Mouse (Mus musculus): ENCODE data around the gene Vamp5. TPM values are rescaled to one million over a fixed set of nuclear protein-coding genes. Genes with fewer than 3 reads are reported as not detected.
A peak's percentile ranks its signal among the peaks of the same experiment; 100 is the strongest.

The Vamp5 gene
- polyA plus RNA-seq, 1 experiment: 24.0 TPM

DNA sequence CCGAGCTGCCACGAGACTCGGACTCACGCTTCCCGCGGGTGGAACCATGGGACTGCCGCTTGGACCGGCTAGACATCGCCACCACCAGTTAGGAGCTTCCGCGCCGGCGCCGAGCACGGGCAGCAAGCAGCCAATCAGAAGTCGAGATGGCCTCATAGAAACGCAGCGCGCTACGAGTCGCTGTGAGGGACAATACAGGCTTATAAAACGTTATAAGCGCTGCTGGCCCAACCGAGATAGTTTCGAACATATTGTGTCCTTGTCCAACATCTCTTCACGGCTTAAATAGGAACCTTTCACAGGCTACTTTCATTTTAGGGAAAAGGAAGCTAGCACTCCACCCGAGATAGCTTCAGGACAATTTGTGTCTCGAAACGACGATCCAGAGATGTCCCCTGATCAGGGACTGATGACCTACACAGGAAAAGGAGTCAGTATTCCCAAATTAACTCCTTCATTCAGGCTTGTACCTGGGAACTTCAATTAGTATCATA, 35.1 kb downstream of the Vamp5 start, which contains the start of gene Usp39:
Gene Usp39, minus strand, starts transcription at position 111 of the 494 bp plus-strand sequence.
- under 1% methylated on average over 30 of the region's 30 CpGs for WGBS

GRCm38 (mm10) chr6:72344396-72345073, 35.7 kb downstream of the Vamp5 start:
- H3K27ac ChIP-seq (ENCODE audit: control insufficient read depth, insufficient read depth, low read length): no peak overlapping the region
- peaks cover 8% of the 10 kb centered on the region for H3K36me3 ChIP-seq (ENCODE audit: control insufficient read depth, insufficient read depth, low read length)
- peaks cover 4% of the 10 kb centered on the region for H3K4me1 ChIP-seq (replicated peaks; ENCODE audit: control insufficient read depth, insufficient read depth, low read length)
- TF ChIP-seq POLR2A (IDR thresholded peaks at IDR 0.05; ENCODE audit: control insufficient read depth, extremely low read depth, insufficient read depth, low read length, poor library complexity): no peak
- TF ChIP-seq CTCF (IDR thresholded peaks at IDR 0.05; ENCODE audit: borderline replicate concordance, control insufficient read depth, extremely low read depth, insufficient read depth, low read length, poor library complexity): no peak
- no peak for DNase-seq
- WGBS: under 1% methylated on average over 42 of the region's 42 CpGs
- H3K4me3 ChIP-seq (ENCODE audit: control insufficient read depth, insufficient read depth, low read length): peak overlapping the region; percentile 73
- H3K27me3 ChIP-seq (ENCODE audit: control insufficient read depth, insufficient read depth, low read length): no peaks in the 10 kb centered on the region

More for the DNA sequence above, 35.1 kb downstream of the Vamp5 start, which contains the start of gene Usp39:
- peaks cover 9% of the 10 kb centered on the region for H3K36me3 ChIP-seq (ENCODE audit: control insufficient read depth, insufficient read depth, low read length)
- H3K27me3 ChIP-seq (ENCODE audit: control insufficient read depth, insufficient read depth, low read length): no peaks in the 10 kb centered on the region
- peak within 1 kb of the TSS; percentile 73 for H3K4me3 ChIP-seq (ENCODE audit: control insufficient read depth, insufficient read depth, low read length)
- H3K27ac ChIP-seq (ENCODE audit: control insufficient read depth, insufficient read depth, low read length): no peak within 1 kb of the TSS
- peak; percentile 93 for DNase-seq
- H3K4me1 ChIP-seq (replicated peaks; ENCODE audit: control insufficient read depth, insufficient read depth, low read length): peaks cover 4% of the 10 kb centered on the region
- TF ChIP-seq CTCF (IDR thresholded peaks at IDR 0.05; ENCODE audit: borderline replicate concordance, control insufficient read depth, extremely low read depth, insufficient read depth, low read length, poor library complexity) (no peak), POLR2A (IDR thresholded peaks at IDR 0.05; ENCODE audit: control insufficient read depth, extremely low read depth, insufficient read depth, low read length, poor library complexity) (peak; percentile 51; the same call in 1 of the 2 replicates)

DNA sequence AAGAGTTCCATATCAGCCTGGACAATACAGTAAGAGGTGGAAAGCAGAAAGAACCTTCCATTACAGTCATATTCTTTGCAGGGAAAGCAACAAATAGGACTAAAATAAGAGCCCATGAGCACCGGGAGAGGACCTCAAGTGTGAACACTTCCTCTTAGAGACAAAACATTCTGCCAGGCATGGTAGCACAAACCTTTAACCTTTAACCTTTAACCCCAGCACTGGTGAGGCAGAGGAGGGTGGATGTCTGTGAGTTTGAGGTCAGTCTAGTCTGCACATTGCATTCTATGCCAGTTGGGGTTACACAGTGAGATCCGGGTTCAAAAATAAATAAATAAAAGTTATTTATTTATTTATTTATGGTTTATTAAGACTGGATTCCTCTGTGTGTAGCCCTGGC, 39.8 kb downstream of the Vamp5 start:
- DNase-seq: no peak
- WGBS: 87% methylated on average over 2 of the region's 2 CpGs
- Histone ChIP-seq H3K27ac (ENCODE audit: control insufficient read depth, insufficient read depth, low read length) (no peak overlapping the region), H3K4me1 (replicated peaks; ENCODE audit: control insufficient read depth, insufficient read depth, low read length) (no peaks in the 10 kb centered on the region; the same call in 1 of the 2 replicates), H3K4me3 (ENCODE audit: control insufficient read depth, insufficient read depth, low read length) (no peak overlapping the region), H3K36me3 (ENCODE audit: control insufficient read depth, insufficient read depth, low read length) (peaks cover 42% of the 10 kb centered on the region), H3K27me3 (ENCODE audit: control insufficient read depth, insufficient read depth, low read length) (no peaks in the 10 kb centered on the region)
- TF ChIP-seq CTCF (IDR thresholded peaks at IDR 0.05; ENCODE audit: borderline replicate concordance, control insufficient read depth, extremely low read depth, insufficient read depth, low read length, poor library complexity) (no peak), POLR2A (IDR thresholded peaks at IDR 0.05; ENCODE audit: control insufficient read depth, extremely low read depth, insufficient read depth, low read length, poor library complexity) (no peak)

DNA sequence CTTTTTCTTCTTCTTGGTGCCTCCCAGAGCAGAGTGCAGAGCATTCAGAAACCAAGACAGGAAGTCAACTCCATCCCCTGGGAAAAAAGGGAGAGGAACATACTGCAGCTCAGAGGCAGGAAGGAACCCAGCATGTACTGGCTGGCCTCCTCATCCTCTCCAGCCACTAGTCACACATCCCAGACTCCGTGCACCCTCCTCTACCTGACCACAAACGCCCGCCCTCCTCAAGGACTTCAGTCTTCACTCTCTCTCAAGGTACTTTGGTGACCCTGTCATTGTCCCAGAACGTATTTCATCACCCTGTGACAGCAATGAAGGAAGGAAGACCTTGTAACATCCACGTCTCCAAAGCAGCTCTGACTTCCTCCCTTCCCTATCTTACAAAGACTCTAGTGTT, 47.2 kb downstream of the Vamp5 start:
- WGBS: 96% methylated on average over 5 of the region's 5 CpGs
- H3K27ac ChIP-seq (ENCODE audit: control insufficient read depth, insufficient read depth, low read length): no peak overlapping the region

GRCm38 (mm10) chr6:72330133-72330532, 50.1 kb downstream of the Vamp5 start:
- Histone ChIP-seq H3K27ac (ENCODE audit: control insufficient read depth, insufficient read depth, low read length) (no peak overlapping the region), H3K4me1 (replicated peaks; ENCODE audit: control insufficient read depth, insufficient read depth, low read length) (no peaks in the 10 kb centered on the region), H3K4me3 (ENCODE audit: control insufficient read depth, insufficient read depth, low read length) (no peak overlapping the region), H3K27me3 (ENCODE audit: control insufficient read depth, insufficient read depth, low read length) (no peaks in the 10 kb centered on the region), H3K36me3 (ENCODE audit: control insufficient read depth, insufficient read depth, low read length) (peaks cover 76% of the 10 kb centered on the region)
- DNase-seq: no peak
- 98% methylated on average over 4 of the region's 4 CpGs for WGBS
- TF ChIP-seq CTCF (IDR thresholded peaks at IDR 0.05; ENCODE audit: borderline replicate concordance, control insufficient read depth, extremely low read depth, insufficient read depth, low read length, poor library complexity): no peak
- no peak for TF ChIP-seq POLR2A (IDR thresholded peaks at IDR 0.05; ENCODE audit: control insufficient read depth, extremely low read depth, insufficient read depth, low read length, poor library complexity)

More for the DNA sequence above, 47.2 kb downstream of the Vamp5 start:
- Histone ChIP-seq H3K4me1 (replicated peaks; ENCODE audit: control insufficient read depth, insufficient read depth, low read length) (no peaks in the 10 kb centered on the region), H3K27me3 (ENCODE audit: control insufficient read depth, insufficient read depth, low read length) (no peaks in the 10 kb centered on the region), H3K36me3 (ENCODE audit: control insufficient read depth, insufficient read depth, low read length) (peaks cover 80% of the 10 kb centered on the region), H3K4me3 (ENCODE audit: control insufficient read depth, insufficient read depth, low read length) (no peak overlapping the region)
- TF ChIP-seq POLR2A (IDR thresholded peaks at IDR 0.05; ENCODE audit: control insufficient read depth, extremely low read depth, insufficient read depth, low read length, poor library complexity): no peak
- no peak for TF ChIP-seq CTCF (IDR thresholded peaks at IDR 0.05; ENCODE audit: borderline replicate concordance, control insufficient read depth, extremely low read depth, insufficient read depth, low read length, poor library complexity)
- no peak for DNase-seq

GRCm38 (mm10) chr6:72329019-72329418, 51.2 kb downstream of the Vamp5 start:
- no peak for TF ChIP-seq CTCF (IDR thresholded peaks at IDR 0.05; ENCODE audit: borderline replicate concordance, control insufficient read depth, extremely low read depth, insufficient read depth, low read length, poor library complexity)
- TF ChIP-seq POLR2A (IDR thresholded peaks at IDR 0.05; ENCODE audit: control insufficient read depth, extremely low read depth, insufficient read depth, low read length, poor library complexity): no peak
- no peaks in the 10 kb centered on the region for H3K4me1 ChIP-seq (replicated peaks; ENCODE audit: control insufficient read depth, insufficient read depth, low read length)
- H3K27ac ChIP-seq (ENCODE audit: control insufficient read depth, insufficient read depth, low read length): no peak overlapping the region
- H3K36me3 ChIP-seq (ENCODE audit: control insufficient read depth, insufficient read depth, low read length): peaks cover 70% of the 10 kb centered on the region
- 90% methylated on average over 5 of the region's 5 CpGs for WGBS
- no peak overlapping the region for H3K4me3 ChIP-seq (ENCODE audit: control insufficient read depth, insufficient read depth, low read length)
- H3K27me3 ChIP-seq (ENCODE audit: control insufficient read depth, insufficient read depth, low read length): no peaks in the 10 kb centered on the region
- DNase-seq: no peak
